Mouse (Mus musculus) forebrain, embryonic 11.5 days (tissue): ENCODE measurements around the gene Hivep3. TPM values are rescaled to one million over a fixed set of nuclear protein-coding genes. Genes with fewer than 3 reads are reported as not detected.

Experiments used
- ATAC-seq: fragments of 200-750 bp; cut with Nextera tagmentation; replicated peaks from 2 replicates; pipeline ENCODE4 v1.8.0; 2017; ENCODE audit warnings: moderate TSS enrichment; ENCODE audit not compliant: low FRiP score
- DNase-seq: peaks from one replicate; pipeline ENCODE4 v3.0.0-alpha.2; 2017; ENCODE audit warnings: low spot score
- H3K27ac ChIP-seq: fragments of 300-500 bp; sonication (generic); 2 replicates; pipeline ENCODE4 v1.5.1; 2014; ENCODE audit warnings: low read depth, low read length
- H3K27me3 ChIP-seq: fragments of 300-500 bp; sonication (generic); 2 replicates; pipeline ENCODE4 v1.6.1; 2014; ENCODE audit warnings: mild to moderate bottlenecking, low read length, mixed read lengths; ENCODE audit not compliant: control insufficient read depth, insufficient read depth
- H3K36me3 ChIP-seq: fragments of 300-500 bp; sonication (generic); 2 replicates; pipeline ENCODE4 v1.6.1; 2014; ENCODE audit warnings: mild to moderate bottlenecking, low read length, moderate library complexity, mixed read lengths; ENCODE audit not compliant: control insufficient read depth, insufficient read depth
- H3K4me1 ChIP-seq: fragments of 300-500 bp; sonication (generic); replicated peaks from 2 replicates; pipeline ENCODE4 v1.6.1; 2014; ENCODE audit warnings: low read length, mixed read lengths; ENCODE audit not compliant: control insufficient read depth, insufficient read depth
- H3K4me2 ChIP-seq: fragments of 300-500 bp; sonication (generic); 2 replicates; pipeline ENCODE4 v1.6.1; 2014; ENCODE audit warnings: low read depth, mild to moderate bottlenecking, low read length, moderate library complexity, mixed read lengths; ENCODE audit not compliant: severe bottlenecking
- H3K4me3 ChIP-seq: fragments of 300-500 bp; sonication (generic); 2 replicates; pipeline ENCODE4 v1.5.1; 2014; ENCODE audit warnings: low read depth, low read length
- H3K9ac ChIP-seq: fragments of 300-500 bp; sonication (generic); 2 replicates; pipeline ENCODE4 v1.6.1; 2014; ENCODE audit warnings: low read length
- H3K9me3 ChIP-seq: fragments of 300-500 bp; sonication (generic); 2 replicates; pipeline ENCODE4 v1.6.1; 2016; ENCODE audit warnings: low read length, mixed read lengths; ENCODE audit not compliant: control insufficient read depth
- WGBS: fragments of 180-500 bp; shearing (Covaris S2); extraction: QIAGEN DNeasy Blood & Tissue Kit; methylation state at CpG from one replicate; pipeline ENCODE4 v1.1.7; 2014; 5-methylcytosine and 5-hydroxymethylcytosine counted together
- polyA plus RNA-seq: library from polyadenylated mRNA; unstranded; fragments of >200 nt; fragmentation: Nextera tagmentation; extraction: Ambion mirVana; gene quantifications from 2 replicates; pipeline ENCODE4 v1.2.1, GENCODE M21; 2014

Hivep3 gene
- polyA plus RNA-seq, 1 experiment from 2014 or later, result 2.2 TPM

- ATAC-seq (no peak), DNase-seq (no peak)
- Histone ChIP-seq H3K4me3 (no peak overlapping the region), H3K9me3 (no peaks in the 10 kb centered on the region), H3K27ac (no peak overlapping the region), H3K27me3 (no peaks in the 10 kb centered on the region), H3K4me1 (no peaks in the 10 kb centered on the region), H3K4me2 (no peak overlapping the region), H3K36me3 (no peaks in the 10 kb centered on the region), H3K9ac (no peak overlapping the region)
- WGBS, result 82% methylated on average over 11 of the region's 11 CpGs
Measured at GRCm38 (mm10) chr4:119717443-119717842, 16.1 kb upstream of the Hivep3 start.

- 85% methylated on average over 3 of the region's 3 CpGs for WGBS
- H3K36me3 ChIP-seq, result no peaks in the 10 kb centered on the region
- no peak for DNase-seq
- no peak overlapping the region for H3K4me3 ChIP-seq
- H3K27ac ChIP-seq, result no peak overlapping the region
- no peak overlapping the region for H3K4me2 ChIP-seq
- no peak overlapping the region for H3K9ac ChIP-seq
- no peaks in the 10 kb centered on the region for H3K27me3 ChIP-seq
- no peak for ATAC-seq
- H3K9me3 ChIP-seq, result no peaks in the 10 kb centered on the region
- no peaks in the 10 kb centered on the region for H3K4me1 ChIP-seq
Measured at GRCm38 (mm10) chr4:119721531-119721930, 12.1 kb upstream of the Hivep3 start.

- Histone ChIP-seq H3K9ac (no peak overlapping the region), H3K27me3 (no peaks in the 10 kb centered on the region), H3K4me1 (no peaks in the 10 kb centered on the region), H3K36me3 (no peaks in the 10 kb centered on the region), H3K4me3 (no peak overlapping the region), H3K27ac (no peak overlapping the region), H3K9me3 (no peaks in the 10 kb centered on the region), H3K4me2 (no peak overlapping the region)
- no peak for ATAC-seq
- no peak for DNase-seq
- WGBS, result 83% methylated on average over 5 of the region's 5 CpGs
Measured at GRCm38 (mm10) chr4:119726074-119726473, 7.5 kb upstream of the Hivep3 start.

- Histone ChIP-seq H3K27me3 (no peaks in the 10 kb centered on the region), H3K4me3 (no peak overlapping the region), H3K36me3 (no peaks in the 10 kb centered on the region), H3K4me2 (no peak overlapping the region), H3K27ac (no peak overlapping the region), H3K9ac (no peak overlapping the region), H3K4me1 (no peaks in the 10 kb centered on the region), H3K9me3 (no peaks in the 10 kb centered on the region)
- DNase-seq, result no peak
- ATAC-seq, result no peak
- WGBS, result 93% methylated on average over 2 of the region's 2 CpGs
Measured at GRCm38 (mm10) chr4:119727871-119728270, 5.7 kb upstream of the Hivep3 start.

GRCm38 (mm10) chr4:119733942-119734341 is 358 bp downstream of the Hivep3 start:
- H3K4me1 ChIP-seq, result peaks cover 7% of the 10 kb centered on the region; the same call in 1 of the 2 replicates
- peak overlapping the region; percentile 48 for H3K9ac ChIP-seq
- DNase-seq (no peak), ATAC-seq (peak; percentile 64; the same call in 1 of the 2 replicates)
- no peaks in the 10 kb centered on the region for H3K36me3 ChIP-seq
- H3K4me3 ChIP-seq, result peak overlapping the region; percentile 74
- no peak overlapping the region for H3K27ac ChIP-seq
- no peaks in the 10 kb centered on the region for H3K9me3 ChIP-seq
- H3K4me2 ChIP-seq, result peak overlapping the region; percentile 100
- H3K27me3 ChIP-seq, result peaks cover 17% of the 10 kb centered on the region
- whole genome bisulfite sequencing, result under 1% methylated on average over 44 of the region's 44 CpGs

GRCm38 (mm10) chr4:119734352-119734751 is 768 bp downstream of the Hivep3 start:
- Histone ChIP-seq H3K27me3 (peaks cover 17% of the 10 kb centered on the region), H3K36me3 (no peaks in the 10 kb centered on the region), H3K4me1 (peaks cover 7% of the 10 kb centered on the region; the same call in 1 of the 2 replicates), H3K9me3 (no peaks in the 10 kb centered on the region), H3K27ac (no peak overlapping the region), H3K4me3 (peak overlapping the region; percentile 74), H3K9ac (peak overlapping the region; percentile 48; the same call in 1 of the 2 replicates), H3K4me2 (peak overlapping the region; percentile 100)
- no peak for ATAC-seq
- WGBS, result 26% methylated on average over 4 of the region's 4 CpGs
- no peak for DNase-seq

GRCm38 (mm10) chr4:119738641-119739040 is 5.1 kb downstream of the Hivep3 start:
- WGBS, result 66% methylated on average over 4 of the region's 4 CpGs
- H3K9ac ChIP-seq, result no peak overlapping the region
- H3K4me3 ChIP-seq, result no peak overlapping the region
- no peak overlapping the region for H3K4me2 ChIP-seq
- ATAC-seq, result no peak
- H3K27ac ChIP-seq, result no peak overlapping the region
- DNase-seq, result no peak
- peaks cover 7% of the 10 kb centered on the region; the same call in 1 of the 2 replicates for H3K4me1 ChIP-seq
- H3K9me3 ChIP-seq, result no peaks in the 10 kb centered on the region
- H3K36me3 ChIP-seq, result no peaks in the 10 kb centered on the region
- peaks cover 17% of the 10 kb centered on the region for H3K27me3 ChIP-seq

- Histone ChIP-seq H3K27ac (no peak overlapping the region), H3K27me3 (peaks cover 12% of the 10 kb centered on the region), H3K4me2 (no peak overlapping the region), H3K4me1 (0 out of 2 replicates have a peak, but pooled peaks cover under 1% of the 10 kb centered on the region), H3K36me3 (no peaks in the 10 kb centered on the region), H3K9me3 (no peaks in the 10 kb centered on the region), H3K9ac (no peak overlapping the region), H3K4me3 (no peak overlapping the region)
- DNase-seq (no peak), ATAC-seq (no peak)
- 55% methylated on average over 9 of the region's 9 CpGs for WGBS
Measured at GRCm38 (mm10) chr4:119739301-119740062, 5.9 kb downstream of the Hivep3 start.

GRCm38 (mm10) chr4:119748341-119748740 is 14.8 kb downstream of the Hivep3 start:
- Histone ChIP-seq H3K4me2 (no peak overlapping the region), H3K4me1 (no peaks in the 10 kb centered on the region), H3K36me3 (no peaks in the 10 kb centered on the region), H3K27me3 (no peaks in the 10 kb centered on the region), H3K27ac (no peak overlapping the region), H3K9me3 (no peaks in the 10 kb centered on the region), H3K4me3 (no peak overlapping the region), H3K9ac (no peak overlapping the region)
- WGBS, result 84% methylated on average over 2 of the region's 2 CpGs
- no peak for DNase-seq
- no peak for ATAC-seq
